Mouse (Mus musculus) naive thymus-derived CD4-positive, alpha-beta T cell, adult 2 months (primary cell): ENCODE data around the gene Olfr1052.
"Not testable (repeated sequence)": the region's sequence is repeated elsewhere in the genome, so short reads cannot be mapped to it uniquely, and the experiment has no call there.

ENCODE experiments used
- DNase-seq: peaks from one replicate; pipeline ENCODE4 v3.0.0-alpha.2; 2011; ENCODE audit warnings: low read depth

Olfr1052 gene

DNA sequence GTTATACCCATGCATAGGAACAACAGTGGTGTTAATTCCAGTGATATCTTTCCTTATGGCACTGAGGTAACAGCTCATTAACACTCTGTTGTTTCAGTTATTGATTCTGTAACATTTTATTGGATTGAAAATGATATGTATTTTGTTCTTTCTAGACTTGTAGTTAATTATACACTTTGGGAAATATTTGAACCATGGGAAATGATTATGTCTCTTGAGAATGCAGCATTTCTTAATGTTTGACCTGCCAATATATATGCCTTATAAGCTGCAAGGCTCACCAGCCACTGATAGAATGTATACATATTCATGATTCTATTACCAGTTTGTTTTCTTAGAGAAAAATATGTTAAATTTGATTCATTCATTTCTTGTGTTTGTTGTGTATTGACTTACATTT, at the start of gene Olfr1052:
Gene Olfr1052 (plus strand): TSS at position 301 of the 400 bp plus-strand sequence.
- DNase-seq, result no peak

DNA sequence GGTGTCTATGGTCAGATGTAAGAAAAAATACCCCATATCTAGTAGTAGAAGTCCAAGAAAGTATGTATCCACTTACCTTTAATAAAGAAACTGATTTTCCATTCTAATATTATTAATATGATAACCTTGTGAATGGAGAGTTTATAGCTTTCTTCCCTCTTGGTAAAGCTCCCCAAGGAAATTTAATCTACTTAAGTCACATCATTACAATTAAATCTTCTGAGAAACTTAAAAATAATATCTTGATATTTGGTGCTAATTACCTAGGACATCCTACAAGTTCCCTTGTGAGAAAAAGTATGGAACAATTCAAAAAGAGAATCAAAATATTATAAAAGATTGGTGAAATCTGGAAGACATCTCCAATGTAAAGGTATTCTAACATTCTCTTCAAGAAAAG, 34.0 kb upstream of the Olfr1052 start, which contains the start of gene Olfr1049:
Gene Olfr1049 (minus strand): TSS at position 101 of the 400 bp plus-strand sequence.
- not testable (repeated sequence) for DNase-seq

GRCm38 (mm10) chr2:86278988-86279387, 13.3 kb upstream of the Olfr1052 start, which contains the start of gene Olfr1051:
TSS of gene Olfr1051 (minus strand) at chr2:86279088.
- DNase-seq, result not testable (repeated sequence)

GRCm38 (mm10) chr2:86315184-86315583, 22.9 kb downstream of the Olfr1052 start, which contains the start of gene Olfr1053:
TSS of gene Olfr1053 (minus strand) at chr2:86315284.
- DNase-seq, result no peak

DNA sequence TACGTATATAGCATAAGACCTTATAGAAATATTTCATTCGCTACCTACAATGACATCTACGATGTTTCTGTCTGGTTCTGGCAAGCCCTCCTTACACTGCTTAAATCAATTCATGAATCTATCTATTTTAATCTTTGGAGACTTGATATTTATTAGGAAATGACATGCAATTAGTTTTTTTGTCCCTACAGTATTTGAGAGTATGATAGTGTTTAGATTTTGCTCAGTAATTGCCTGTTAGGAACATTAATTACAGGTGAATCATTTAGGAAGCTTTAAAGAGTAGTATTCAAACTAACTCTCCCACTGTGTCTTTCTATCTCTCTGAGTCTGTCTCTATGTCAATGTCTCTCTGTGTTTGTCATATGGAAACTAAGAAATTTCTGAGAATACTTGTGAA, 43.1 kb downstream of the Olfr1052 start, which contains the start of gene Olfr1054:
Gene Olfr1054 (minus strand): TSS at position 101 of the 400 bp plus-strand sequence.
- DNase-seq, result no peak
